Mouse (Mus musculus): ENCODE data around the gene Trpm3.

DNA sequence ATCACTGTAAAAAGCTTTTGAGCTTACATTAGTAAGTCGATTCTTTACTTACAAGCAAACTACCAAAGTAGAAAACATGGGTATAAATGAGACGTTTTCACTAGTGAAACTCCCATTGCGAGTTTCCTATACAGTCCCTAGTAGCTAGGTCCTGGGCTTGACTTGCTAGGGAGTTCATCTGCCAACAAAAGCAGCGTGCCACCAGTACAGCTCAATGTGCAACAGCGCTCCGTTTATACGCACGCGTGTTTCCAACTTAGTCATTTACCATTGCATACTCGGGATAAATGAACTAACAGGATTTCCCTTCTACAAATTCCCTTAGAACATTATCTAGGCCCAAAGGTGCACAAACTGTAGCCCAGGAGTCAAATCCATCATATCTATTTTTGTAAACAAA is 615.2 kb downstream of the Trpm3 start:
- TF ChIP-seq CTCF (IDR thresholded peaks at IDR 0.05; ENCODE audit: extremely low read depth, insufficient read depth, insufficient read length, insufficient replicate concordance) (no peak), POLR2A (IDR thresholded peaks at IDR 0.05; ENCODE audit: low read depth, low read length) (no peak)

All from spleen, adult 2 months (tissue).